Mouse (Mus musculus) G1E (cell line): ENCODE measurements around the gene Izumo4.

Experiments
- CTCF ChIP-seq: IDR thresholded peaks from 2 replicates; pipeline ENCODE4 v1.5.1; 2012; ENCODE audit warnings: low read depth, low read length, inconsistent platforms, mixed read lengths
- GATA1 ChIP-seq: IDR thresholded peaks from 2 replicates; pipeline ENCODE4 v1.6.1; 2012; ENCODE audit warnings: borderline replicate concordance, low read length, inconsistent platforms, mixed read lengths
- GATA2 ChIP-seq: IDR thresholded peaks from 2 replicates; pipeline ENCODE4 v1.6.1; 2012; ENCODE audit warnings: low read depth, low read length, inconsistent platforms, borderline replicate concordance
- TAL1 ChIP-seq: conservative IDR thresholded peaks from 2 replicates; pipeline ENCODE4 v1.6.1; 2012; ENCODE audit warnings: low read depth, low read length, inconsistent platforms, mixed read lengths

GRCm38 (mm10) chr10:80693401-80694045 is 8.5 kb upstream of the Izumo4 start:
- TF ChIP-seq CTCF (no peak), GATA1 (no peak), TAL1 (no peak), GATA2 (no peak)
